ENCODE assay signal across 8 mouse cellular contexts in the genomic region with DNA sequence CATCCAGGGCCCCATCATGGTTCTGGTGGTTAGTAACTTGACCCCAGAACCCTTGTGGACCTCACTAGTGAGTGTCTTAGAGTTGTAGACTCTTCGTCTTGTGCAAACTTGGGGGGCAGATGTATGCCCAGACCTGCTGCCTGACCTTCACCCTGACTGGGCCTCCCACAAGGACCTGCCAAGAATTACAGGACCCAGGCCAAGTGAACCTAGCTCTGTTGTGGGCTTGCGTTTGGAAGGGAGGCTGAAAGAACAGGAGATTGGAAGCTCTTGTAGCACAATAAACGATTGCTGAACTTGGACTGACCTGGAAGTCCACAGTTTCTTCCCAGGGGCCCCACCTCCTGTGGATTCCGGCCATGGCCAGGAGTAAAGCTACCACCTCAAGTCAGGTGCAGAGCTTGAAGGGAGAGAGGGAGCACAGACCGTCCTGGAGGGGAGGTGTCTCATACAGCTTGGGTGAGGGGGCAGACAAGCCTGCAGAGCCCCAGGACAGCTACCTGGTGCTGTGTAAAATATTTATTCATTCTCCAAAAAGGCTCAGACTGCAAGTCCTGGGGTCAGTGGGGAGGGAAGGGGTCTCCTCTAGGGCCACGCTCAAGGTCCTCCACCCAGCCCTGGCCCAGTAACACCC. TPM values are rescaled to one million over a fixed set of nuclear protein-coding genes. Genes with fewer than 3 reads are reported as not detected.
DNase-seq lines count a peak whose midpoint lies in the region; ATAC-seq and TF ChIP-seq lines count a peak whose summit lies in the region.

No protein-coding gene starts in this region.

- H3K9me3 ChIP-seq in heart, embryonic 12.5 days (replicated peaks), result no peaks in the 10 kb centered on the region
- no peaks in the 10 kb centered on the region for H3K9me3 ChIP-seq in midbrain, embryonic 15.5 days

- peak overlapping the region; percentile 81 for H3K9ac ChIP-seq in heart, embryonic 12.5 days
- peak overlapping the region; percentile 77 for H3K9ac ChIP-seq in midbrain, embryonic 15.5 days

- TF ChIP-seq CTCF in spleen, adult 2 months (IDR thresholded peaks at IDR 0.05; ENCODE audit: extremely low read depth, insufficient read depth, insufficient read length, insufficient replicate concordance), result no peak

- DNase-seq in spleen, adult 2 months (ENCODE audit: low read depth in 1 of 2, low spot score in 2 of 2), result no peak
- no peak for DNase-seq in spleen, postnatal 14 days (ENCODE audit: low spot score in 2 of 2)
- DNase-seq in kidney, postnatal 10 days, result peak; percentile 58
- no peak for DNase-seq in urinary bladder, postnatal 4 days (ENCODE audit: low spot score in 2 of 2)
- no peak for DNase-seq in left cerebral cortex, adult 11 months (ENCODE audit: low spot score)

- H3K27me3 ChIP-seq in spleen, adult 2 months (ENCODE audit: control insufficient read depth, insufficient read depth, low read length), result no peaks in the 10 kb centered on the region
- H3K27me3 ChIP-seq in heart, embryonic 12.5 days (replicated peaks), result no peaks in the 10 kb centered on the region
- H3K27me3 ChIP-seq in midbrain, embryonic 15.5 days (replicated peaks), result no peaks in the 10 kb centered on the region

- H3K4me2 ChIP-seq in heart, embryonic 12.5 days, result peak overlapping the region; percentile 94
- peak overlapping the region; percentile 95 for H3K4me2 ChIP-seq in midbrain, embryonic 15.5 days

- peaks cover 24% of the 10 kb centered on the region for H3K4me1 ChIP-seq in spleen, adult 2 months (ENCODE audit: control insufficient read depth, insufficient read depth, insufficient read length)
- peaks cover 76% of the 10 kb centered on the region for H3K4me1 ChIP-seq in heart, embryonic 12.5 days (replicated peaks)
- H3K4me1 ChIP-seq in midbrain, embryonic 15.5 days, result peaks cover 80% of the 10 kb centered on the region

- TF ChIP-seq POLR2A in spleen, adult 2 months (IDR thresholded peaks at IDR 0.05; ENCODE audit: low read depth, low read length), result no peak

- WGBS in spleen, adult 2 months, result 59% methylated on average over 6 of the region's 6 CpGs
- WGBS in heart, embryonic 12.5 days, result 31% methylated on average over 6 of the region's 6 CpGs
- 59% methylated on average over 6 of the region's 6 CpGs for WGBS in midbrain, embryonic 15.5 days

- H3K27ac ChIP-seq in spleen, adult 2 months (ENCODE audit: insufficient read depth, low read length), result peak overlapping the region; percentile 86; the same call in 1 of the 2 replicates
- H3K27ac ChIP-seq in heart, embryonic 12.5 days (ENCODE audit: poor library complexity, severe bottlenecking), result peak overlapping the region; percentile 98
- H3K27ac ChIP-seq in midbrain, embryonic 15.5 days, result peak overlapping the region; percentile 96

- H3K36me3 ChIP-seq in spleen, adult 2 months (ENCODE audit: control insufficient read depth, insufficient read depth, low read length), result peaks cover 12% of the 10 kb centered on the region
- H3K36me3 ChIP-seq in heart, embryonic 12.5 days, result peaks cover 49% of the 10 kb centered on the region
- 0 out of 2 replicates have a peak, but pooled peaks cover 19% of the 10 kb centered on the region for H3K36me3 ChIP-seq in midbrain, embryonic 15.5 days (replicated peaks)

- no peak for ATAC-seq in heart, embryonic 12.5 days (ENCODE audit: insufficient number of reproducible peaks, low FRiP score)
- ATAC-seq in midbrain, embryonic 15.5 days (replicated peaks), result no peak
- no peak for ATAC-seq in granulocyte monocyte progenitor cell, adult 5-6 weeks (replicated peaks; ENCODE audit: poor library complexity, severe bottlenecking)

- H3K4me3 ChIP-seq in spleen, adult 2 months (ENCODE audit: extremely low read depth, insufficient read depth, insufficient read length), result peak overlapping the region; percentile 90; the same call in 1 of the 2 replicates
- peak overlapping the region; percentile 71 for H3K4me3 ChIP-seq in heart, embryonic 12.5 days
- peak overlapping the region; percentile 80 for H3K4me3 ChIP-seq in midbrain, embryonic 15.5 days

RNA-seq across cellular contexts. Expression of a gene that starts 0.9 kb away (rescaled TPM):
- polyA plus RNA-seq in spleen, adult 2 months (2012; rRNA removed), result 85.4 and 104 TPM in 2 replicates
- polyA plus RNA-seq in heart, embryonic 12.5 days (2016; fragmentation: Nextera tagmentation; extraction: Ambion mirVana), result 271 and 272 TPM in 2 replicates
- 373 and 381 TPM in 2 replicates for polyA plus RNA-seq in midbrain, embryonic 15.5 days (2015; fragmentation: Nextera tagmentation; extraction: Ambion mirVana)
- total RNA-seq in granulocyte monocyte progenitor cell, adult 5-6 weeks (2014; fragmentation: Nextera tagmentation), result 112 and 131 TPM in 2 replicates
- total RNA-seq in granulocyte monocyte progenitor cell, adult 5-6 weeks (2017), result 99.3 and 101 TPM in 2 replicates

RNA-seq across cellular contexts. Expression of a gene that starts 3.0 kb away (rescaled TPM):
- 5.5 and 7.3 TPM in 2 replicates for polyA plus RNA-seq in spleen, adult 2 months (2012; rRNA removed)
- 1.6 and 2.4 TPM in 2 replicates for polyA plus RNA-seq in heart, embryonic 12.5 days (2016; fragmentation: Nextera tagmentation; extraction: Ambion mirVana)
- 54.8 and 57.8 TPM in 2 replicates for polyA plus RNA-seq in midbrain, embryonic 15.5 days (2015; fragmentation: Nextera tagmentation; extraction: Ambion mirVana)
- total RNA-seq in granulocyte monocyte progenitor cell, adult 5-6 weeks (2014; fragmentation: Nextera tagmentation), result 1.1 and 3.0 TPM in 2 replicates
- not detected in 2 replicates for total RNA-seq in granulocyte monocyte progenitor cell, adult 5-6 weeks (2017)

RNA-seq across cellular contexts. Expression of a gene that starts 5.4 kb away (rescaled TPM):
- polyA plus RNA-seq in spleen, adult 2 months (2012; rRNA removed), result 30.9 and 31.3 TPM in 2 replicates
- polyA plus RNA-seq in heart, embryonic 12.5 days (2016; fragmentation: Nextera tagmentation; extraction: Ambion mirVana), result 38.1 and 41.8 TPM in 2 replicates
- polyA plus RNA-seq in midbrain, embryonic 15.5 days (2015; fragmentation: Nextera tagmentation; extraction: Ambion mirVana), result 61.9 and 63.0 TPM in 2 replicates
- total RNA-seq in granulocyte monocyte progenitor cell, adult 5-6 weeks (2014; fragmentation: Nextera tagmentation), result 19.5 and 23.1 TPM in 2 replicates
- total RNA-seq in granulocyte monocyte progenitor cell, adult 5-6 weeks (2017), result 15.2 and 23.4 TPM in 2 replicates

RNA-seq across cellular contexts. Expression of a gene that starts 7.5 kb away (rescaled TPM):
- 29.5 and 34.1 TPM in 2 replicates for polyA plus RNA-seq in spleen, adult 2 months (2012; rRNA removed)
- 1.3 and 1.6 TPM in 2 replicates for polyA plus RNA-seq in heart, embryonic 12.5 days (2016; fragmentation: Nextera tagmentation; extraction: Ambion mirVana)
- 14.2 and 14.7 TPM in 2 replicates for polyA plus RNA-seq in midbrain, embryonic 15.5 days (2015; fragmentation: Nextera tagmentation; extraction: Ambion mirVana)
- 1.2 TPM in 1 of 2 replicates, not detected in the other for total RNA-seq in granulocyte monocyte progenitor cell, adult 5-6 weeks (2014; fragmentation: Nextera tagmentation)
- total RNA-seq in granulocyte monocyte progenitor cell, adult 5-6 weeks (2017), result 0.41 and 1.2 TPM in 2 replicates

RNA-seq across cellular contexts. Expression of a gene that starts 10.6 kb away (rescaled TPM):
- polyA plus RNA-seq in spleen, adult 2 months (2012; rRNA removed), result 62.1 and 77.0 TPM in 2 replicates
- polyA plus RNA-seq in heart, embryonic 12.5 days (2016; fragmentation: Nextera tagmentation; extraction: Ambion mirVana), result 24.0 and 24.9 TPM in 2 replicates
- 17.2 and 18.3 TPM in 2 replicates for polyA plus RNA-seq in midbrain, embryonic 15.5 days (2015; fragmentation: Nextera tagmentation; extraction: Ambion mirVana)
- 28.3 and 35.5 TPM in 2 replicates for total RNA-seq in granulocyte monocyte progenitor cell, adult 5-6 weeks (2014; fragmentation: Nextera tagmentation)
- 11.9 and 17.8 TPM in 2 replicates for total RNA-seq in granulocyte monocyte progenitor cell, adult 5-6 weeks (2017)
